Mouse (Mus musculus): ENCODE data around the gene Cdc25b. TPM values are rescaled to one million over a fixed set of nuclear protein-coding genes. Genes with fewer than 3 reads are reported as not detected.

Cdc25b gene
- 16.2 and 18.5 TPM in 2 replicates for polyA plus RNA-seq (2015; fragmentation: Nextera tagmentation; extraction: Ambion mirVana)

DNA sequence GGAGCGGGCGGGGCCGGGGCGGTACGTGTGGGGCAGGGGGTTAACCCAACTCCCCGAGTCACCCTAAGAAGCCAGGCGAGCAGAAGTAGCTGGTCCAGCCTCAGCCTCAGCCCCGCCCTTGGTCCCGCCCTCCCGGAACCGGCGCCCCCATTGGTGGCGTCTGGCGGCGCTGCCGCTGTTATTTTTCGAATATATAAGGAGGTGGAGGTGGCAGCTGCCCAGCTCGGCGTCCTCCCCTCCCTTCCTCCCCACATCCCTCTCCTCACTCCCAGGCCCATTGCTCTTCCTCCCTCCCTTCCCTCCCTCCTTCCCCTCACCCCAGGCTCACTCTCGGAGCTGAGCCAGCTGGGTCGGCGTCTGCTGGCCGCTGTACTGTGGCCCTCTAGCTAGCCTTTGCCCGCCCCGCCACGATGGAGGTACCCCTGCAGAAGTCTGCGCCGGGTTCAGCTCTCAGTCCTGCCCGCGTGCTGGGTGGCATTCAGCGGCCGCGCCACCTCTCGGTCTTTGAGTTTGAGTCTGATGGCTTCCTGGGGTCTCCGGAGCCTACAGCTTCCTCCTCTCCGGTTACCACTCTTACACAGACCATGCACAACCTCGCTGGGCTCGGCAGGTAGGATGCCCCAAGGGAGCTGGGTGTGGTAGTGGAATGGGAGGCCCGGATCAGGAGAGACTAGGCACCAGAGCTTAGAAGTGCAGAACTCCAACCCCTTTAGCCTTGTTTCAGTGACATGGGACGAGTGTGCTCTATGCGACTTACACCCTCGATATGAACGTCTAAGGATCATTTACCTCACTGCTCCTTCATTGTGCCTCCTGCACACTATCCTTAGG, at the start of gene Cdc25b, which contains the start of gene Spef1:
Gene Cdc25b, plus strand, starts transcription at position 179 of the 831 bp plus-strand sequence.
Gene Spef1, minus strand, starts transcription at position 512 of the 831 bp plus-strand sequence.
- under 1% methylated on average over 41 of the region's 43 CpGs for WGBS

GRCm38 (mm10) chr2:131138296-131138695, 48.5 kb upstream of the Cdc25b start:
- no peaks in the 10 kb centered on the region for H3K4me1 ChIP-seq (ENCODE audit: control insufficient read depth, insufficient read depth, low read length)
- H3K9ac ChIP-seq (ENCODE audit: low read depth, low read length): no peak overlapping the region
- no peak overlapping the region for H3K4me2 ChIP-seq (ENCODE audit: low read length)
- ATAC-seq: no peak
- H3K4me3 ChIP-seq (ENCODE audit: low read depth, low read length): no peak overlapping the region
- 93% methylated on average over 4 of the region's 4 CpGs for WGBS
- H3K27ac ChIP-seq (ENCODE audit: low read length): no peak overlapping the region
- no peaks in the 10 kb centered on the region for H3K9me3 ChIP-seq (replicated peaks; ENCODE audit: control insufficient read depth, low read length, poor library complexity, severe bottlenecking)
- 0 out of 2 replicates have a peak, but pooled peaks cover under 1% of the 10 kb centered on the region for H3K36me3 ChIP-seq (ENCODE audit: control insufficient read depth, insufficient read depth, low read length)
- H3K27me3 ChIP-seq (ENCODE audit: control insufficient read depth, insufficient read depth, low read depth, low read length): no peaks in the 10 kb centered on the region

More for the DNA sequence above, at the start of gene Cdc25b, which contains the start of gene Spef1:
- Histone ChIP-seq H3K27me3 (ENCODE audit: control insufficient read depth, insufficient read depth, low read depth, low read length) (no peaks in the 10 kb centered on the region), H3K27ac (ENCODE audit: low read length) (peak within 1 kb of the TSS; percentile 53), H3K9ac (ENCODE audit: low read depth, low read length) (peak within 1 kb of the TSS; percentile 75), H3K9me3 (replicated peaks; ENCODE audit: control insufficient read depth, low read length, poor library complexity, severe bottlenecking) (no peaks in the 10 kb centered on the region), H3K4me1 (ENCODE audit: control insufficient read depth, insufficient read depth, low read length) (peaks cover 19% of the 10 kb centered on the region), H3K4me3 (ENCODE audit: low read depth, low read length) (peak within 1 kb of the TSS; percentile 62), H3K36me3 (ENCODE audit: control insufficient read depth, insufficient read depth, low read length) (peaks cover 3% of the 10 kb centered on the region; the same call in 1 of the 2 replicates), H3K4me2 (ENCODE audit: low read length) (peak within 1 kb of the TSS; percentile 86)
- peak; percentile 88 for ATAC-seq

- 0 out of 2 replicates have a peak, but pooled peaks cover 5% of the 10 kb centered on the region for H3K36me3 ChIP-seq (ENCODE audit: control insufficient read depth, insufficient read depth, low read length)
- WGBS: 90% methylated on average over 7 of the region's 7 CpGs
- no peak overlapping the region for H3K9ac ChIP-seq (ENCODE audit: low read depth, low read length)
- H3K4me3 ChIP-seq (ENCODE audit: low read depth, low read length): no peak overlapping the region
- no peak overlapping the region for H3K27ac ChIP-seq (ENCODE audit: low read length)
- H3K4me2 ChIP-seq (ENCODE audit: low read length): no peak overlapping the region
- no peaks in the 10 kb centered on the region for H3K9me3 ChIP-seq (replicated peaks; ENCODE audit: control insufficient read depth, low read length, poor library complexity, severe bottlenecking)
- no peaks in the 10 kb centered on the region for H3K4me1 ChIP-seq (ENCODE audit: control insufficient read depth, insufficient read depth, low read length)
- no peaks in the 10 kb centered on the region for H3K27me3 ChIP-seq (ENCODE audit: control insufficient read depth, insufficient read depth, low read depth, low read length)
- no peak for ATAC-seq
Observed at GRCm38 (mm10) chr2:131138760-131139159, 48.0 kb upstream of the Cdc25b start.

GRCm38 (mm10) chr2:131139287-131139686, 47.5 kb upstream of the Cdc25b start:
- Histone ChIP-seq H3K9ac (ENCODE audit: low read depth, low read length) (no peak overlapping the region), H3K27me3 (ENCODE audit: control insufficient read depth, insufficient read depth, low read depth, low read length) (no peaks in the 10 kb centered on the region), H3K4me1 (ENCODE audit: control insufficient read depth, insufficient read depth, low read length) (no peaks in the 10 kb centered on the region), H3K36me3 (ENCODE audit: control insufficient read depth, insufficient read depth, low read length) (peaks cover 7% of the 10 kb centered on the region; the same call in 1 of the 2 replicates), H3K27ac (ENCODE audit: low read length) (no peak overlapping the region), H3K9me3 (replicated peaks; ENCODE audit: control insufficient read depth, low read length, poor library complexity, severe bottlenecking) (no peaks in the 10 kb centered on the region), H3K4me3 (ENCODE audit: low read depth, low read length) (no peak overlapping the region), H3K4me2 (ENCODE audit: low read length) (no peak overlapping the region)
- WGBS: 91% methylated on average over 5 of the region's 5 CpGs
- ATAC-seq: no peak

- H3K27me3 ChIP-seq (ENCODE audit: control insufficient read depth, insufficient read depth, low read depth, low read length): no peaks in the 10 kb centered on the region
- H3K4me1 ChIP-seq (ENCODE audit: control insufficient read depth, insufficient read depth, low read length): no peaks in the 10 kb centered on the region
- 67% methylated on average over 5 of the region's 5 CpGs for WGBS
- H3K4me2 ChIP-seq (ENCODE audit: low read length): no peak overlapping the region
- no peaks in the 10 kb centered on the region for H3K9me3 ChIP-seq (replicated peaks; ENCODE audit: control insufficient read depth, low read length, poor library complexity, severe bottlenecking)
- no peak overlapping the region for H3K4me3 ChIP-seq (ENCODE audit: low read depth, low read length)
- H3K27ac ChIP-seq (ENCODE audit: low read length): no peak overlapping the region
- H3K36me3 ChIP-seq (ENCODE audit: control insufficient read depth, insufficient read depth, low read length): peaks cover 13% of the 10 kb centered on the region
- no peak for ATAC-seq
- no peak overlapping the region for H3K9ac ChIP-seq (ENCODE audit: low read depth, low read length)
Observed at GRCm38 (mm10) chr2:131139886-131140532, 46.7 kb upstream of the Cdc25b start.

GRCm38 (mm10) chr2:131140533-131140905, 46.2 kb upstream of the Cdc25b start:
- 75% methylated on average over 5 of the region's 5 CpGs for WGBS

GRCm38 (mm10) chr2:131141336-131141986, 45.3 kb upstream of the Cdc25b start:
- H3K9me3 ChIP-seq (replicated peaks; ENCODE audit: control insufficient read depth, low read length, poor library complexity, severe bottlenecking): no peaks in the 10 kb centered on the region
- H3K4me3 ChIP-seq (ENCODE audit: low read depth, low read length): no peak overlapping the region
- no peak overlapping the region for H3K9ac ChIP-seq (ENCODE audit: low read depth, low read length)
- H3K36me3 ChIP-seq (ENCODE audit: control insufficient read depth, insufficient read depth, low read length): peaks cover 18% of the 10 kb centered on the region
- no peak overlapping the region for H3K27ac ChIP-seq (ENCODE audit: low read length)
- 85% methylated on average over 8 of the region's 8 CpGs for WGBS
- no peaks in the 10 kb centered on the region for H3K27me3 ChIP-seq (ENCODE audit: control insufficient read depth, insufficient read depth, low read depth, low read length)
- no peaks in the 10 kb centered on the region for H3K4me1 ChIP-seq (ENCODE audit: control insufficient read depth, insufficient read depth, low read length)
- ATAC-seq: no peak
- H3K4me2 ChIP-seq (ENCODE audit: low read length): no peak overlapping the region

More at GRCm38 (mm10) chr2:131140533-131140905, 46.2 kb upstream of the Cdc25b start:
- H3K27me3 ChIP-seq (ENCODE audit: control insufficient read depth, insufficient read depth, low read depth, low read length): no peaks in the 10 kb centered on the region
- H3K9ac ChIP-seq (ENCODE audit: low read depth, low read length): no peak overlapping the region
- H3K36me3 ChIP-seq (ENCODE audit: control insufficient read depth, insufficient read depth, low read length): peaks cover 13% of the 10 kb centered on the region
- ATAC-seq: no peak
- H3K4me1 ChIP-seq (ENCODE audit: control insufficient read depth, insufficient read depth, low read length): no peaks in the 10 kb centered on the region
- no peaks in the 10 kb centered on the region for H3K9me3 ChIP-seq (replicated peaks; ENCODE audit: control insufficient read depth, low read length, poor library complexity, severe bottlenecking)
- H3K4me3 ChIP-seq (ENCODE audit: low read depth, low read length): no peak overlapping the region
- H3K4me2 ChIP-seq (ENCODE audit: low read length): no peak overlapping the region
- H3K27ac ChIP-seq (ENCODE audit: low read length): no peak overlapping the region

DNA sequence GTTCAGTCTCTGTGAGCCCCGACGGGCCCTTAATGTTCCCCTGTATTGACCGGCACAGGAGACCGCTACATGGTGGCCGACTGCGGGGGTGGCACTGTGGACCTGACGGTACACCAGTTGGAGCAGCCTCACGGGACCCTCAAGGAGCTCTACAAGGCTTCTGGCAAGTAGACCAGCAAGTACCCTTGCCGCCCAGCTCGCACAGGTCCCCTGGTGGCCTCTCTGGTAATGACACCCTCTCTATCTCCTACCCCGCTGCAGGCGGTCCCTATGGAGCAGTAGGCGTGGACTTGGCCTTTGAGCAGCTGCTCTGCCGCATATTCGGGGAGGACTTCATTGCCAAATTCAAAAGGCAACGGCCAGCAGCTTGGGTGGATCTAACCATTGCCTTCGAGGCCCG, 44.2 kb upstream of the Cdc25b start:
- Histone ChIP-seq H3K9me3 (replicated peaks; ENCODE audit: control insufficient read depth, low read length, poor library complexity, severe bottlenecking) (no peaks in the 10 kb centered on the region), H3K9ac (ENCODE audit: low read depth, low read length) (no peak overlapping the region), H3K4me2 (ENCODE audit: low read length) (no peak overlapping the region), H3K27me3 (ENCODE audit: control insufficient read depth, insufficient read depth, low read depth, low read length) (no peaks in the 10 kb centered on the region), H3K36me3 (ENCODE audit: control insufficient read depth, insufficient read depth, low read length) (peaks cover 28% of the 10 kb centered on the region), H3K27ac (ENCODE audit: low read length) (no peak overlapping the region), H3K4me3 (ENCODE audit: low read depth, low read length) (no peak overlapping the region), H3K4me1 (ENCODE audit: control insufficient read depth, insufficient read depth, low read length) (no peaks in the 10 kb centered on the region)
- 0 out of 2 replicates have a peak, but pooled peaks have one; percentile 13 for ATAC-seq
- 34% methylated on average over 18 of the region's 18 CpGs for WGBS
